Mouse (Mus musculus) spleen, postnatal 14 days (tissue): ENCODE data around the gene Rae1.

ENCODE experiments used
- DNase-seq, 2 experiments: peaks; one replicate each; pipeline ENCODE4 v3.0.0; 2021 to 2022; ENCODE audit warnings: low spot score in 2 of 2

The Rae1 gene

GRCm38 (mm10) chr2:173027169-173027823 lies 27.4 kb downstream of the Rae1 start:
- DNase-seq, result no peak

- peak in 1 of 2 experiments; percentile 19 for DNase-seq
These were observed 28.0 kb downstream of the Rae1 start for GRCm38 (mm10) chr2:173027824-173028495.

GRCm38 (mm10) chr2:173028508-173029031 lies 28.7 kb downstream of the Rae1 start:
- DNase-seq, result peak in 1 of 2 experiments; percentile 10

GRCm38 (mm10) chr2:173030591-173031338 lies 30.8 kb downstream of the Rae1 start:
- DNase-seq, result no peak

- no peak for DNase-seq
These were observed 33.6 kb downstream of the Rae1 start for GRCm38 (mm10) chr2:173033531-173033930.

GRCm38 (mm10) chr2:173034998-173035397 lies 35.1 kb downstream of the Rae1 start:
- peak; percentile 57 to 65 for DNase-seq

GRCm38 (mm10) chr2:173035653-173036052 lies 35.7 kb downstream of the Rae1 start:
- DNase-seq, result no peak

- no peak for DNase-seq
These were observed 36.1 kb downstream of the Rae1 start for GRCm38 (mm10) chr2:173036055-173036454.

- DNase-seq, result no peak
These were observed 36.7 kb downstream of the Rae1 start for GRCm38 (mm10) chr2:173036611-173037010.

GRCm38 (mm10) chr2:173037347-173037746 lies 37.4 kb downstream of the Rae1 start:
- no peak for DNase-seq

- DNase-seq, result peak; percentile 68 to 73
These were observed 38.1 kb downstream of the Rae1 start for GRCm38 (mm10) chr2:173037827-173038607.

GRCm38 (mm10) chr2:173039041-173039440 lies 39.1 kb downstream of the Rae1 start:
- no peak for DNase-seq

- no peak for DNase-seq
These were observed 40.9 kb downstream of the Rae1 start for GRCm38 (mm10) chr2:173040803-173041202.

- no peak for DNase-seq
These were observed 41.3 kb downstream of the Rae1 start for GRCm38 (mm10) chr2:173041242-173041641.

GRCm38 (mm10) chr2:173041893-173042292 lies 42.0 kb downstream of the Rae1 start:
- DNase-seq, result no peak

- DNase-seq, result no peak
These were observed 42.7 kb downstream of the Rae1 start for GRCm38 (mm10) chr2:173042504-173043162.

- DNase-seq, result no peak
These were observed 44.5 kb downstream of the Rae1 start for GRCm38 (mm10) chr2:173044198-173044970.

- peak; percentile 48 to 59 for DNase-seq
These were observed 46.8 kb downstream of the Rae1 start for GRCm38 (mm10) chr2:173046582-173047297.

- no peak for DNase-seq
These were observed 47.6 kb downstream of the Rae1 start for GRCm38 (mm10) chr2:173047471-173047870.
